Mouse (Mus musculus) limb, embryonic 15.5 days (tissue): ENCODE data around the gene Hist1h2ac. TPM values are rescaled to one million over a fixed set of nuclear protein-coding genes. Genes with fewer than 3 reads are reported as not detected.
A peak's percentile ranks its signal among the peaks of the same experiment; 100 is the strongest.
"Not testable (repeated sequence)": the region's sequence is repeated elsewhere in the genome, so short reads cannot be mapped to it uniquely, and the experiment has no call there.

ENCODE experiments used
- ATAC-seq: fragments of 200-750 bp; cut with Nextera tagmentation; 2 replicates; pipeline ENCODE4 v1.8.0; 2017; ENCODE audit warnings: low read depth, moderate TSS enrichment; ENCODE audit not compliant: insufficient number of reproducible peaks, low FRiP score, low TSS enrichment
- H3K27ac ChIP-seq: fragments of 300-500 bp; sonication (generic); 2 replicates; pipeline ENCODE4 v1.5.1; 2015; ENCODE audit warnings: moderate library complexity, mild to moderate bottlenecking, inconsistent platforms
- H3K27me3 ChIP-seq: fragments of 300-500 bp; sonication (generic); 2 replicates; pipeline ENCODE4 v1.6.1; 2015; ENCODE audit warnings: inconsistent platforms
- H3K36me3 ChIP-seq: fragments of 300-500 bp; sonication (generic); 2 replicates; pipeline ENCODE4 v1.6.1; 2015; ENCODE audit warnings: inconsistent platforms
- H3K4me1 ChIP-seq: fragments of 300-500 bp; sonication (generic); 2 replicates; pipeline ENCODE4 v1.6.1; 2015; ENCODE audit warnings: inconsistent platforms
- H3K4me2 ChIP-seq: fragments of 300-500 bp; sonication (generic); 2 replicates; pipeline ENCODE4 v1.6.1; 2015; ENCODE audit warnings: mild to moderate bottlenecking, inconsistent platforms
- H3K4me3 ChIP-seq: fragments of 300-500 bp; sonication (generic); 2 replicates; pipeline ENCODE4 v1.5.1; 2015; ENCODE audit warnings: mild to moderate bottlenecking, inconsistent platforms
- H3K9ac ChIP-seq: fragments of 300-500 bp; sonication (generic); 2 replicates; pipeline ENCODE4 v1.6.1; 2015; ENCODE audit warnings: inconsistent platforms
- H3K9me3 ChIP-seq: fragments of 300-500 bp; sonication (generic); 2 replicates; pipeline ENCODE4 v1.6.1; 2016; ENCODE audit warnings: inconsistent platforms
- WGBS: fragments of 180-500 bp; shearing (Covaris S2); methylation state at CpG from one replicate; pipeline ENCODE4 v1.1.7; 2015; 5-methylcytosine and 5-hydroxymethylcytosine counted together
- polyA plus RNA-seq: library from polyadenylated mRNA; unstranded; fragments of >200 nt; fragmentation: Nextera tagmentation; extraction: Ambion mirVana; gene quantifications from 2 replicates; pipeline ENCODE4 v1.2.1, GENCODE M21; 2015

Hist1h2ac gene
- polyA plus RNA-seq, 1 experiment from 2014 or later = 0.78 TPM

DNA sequence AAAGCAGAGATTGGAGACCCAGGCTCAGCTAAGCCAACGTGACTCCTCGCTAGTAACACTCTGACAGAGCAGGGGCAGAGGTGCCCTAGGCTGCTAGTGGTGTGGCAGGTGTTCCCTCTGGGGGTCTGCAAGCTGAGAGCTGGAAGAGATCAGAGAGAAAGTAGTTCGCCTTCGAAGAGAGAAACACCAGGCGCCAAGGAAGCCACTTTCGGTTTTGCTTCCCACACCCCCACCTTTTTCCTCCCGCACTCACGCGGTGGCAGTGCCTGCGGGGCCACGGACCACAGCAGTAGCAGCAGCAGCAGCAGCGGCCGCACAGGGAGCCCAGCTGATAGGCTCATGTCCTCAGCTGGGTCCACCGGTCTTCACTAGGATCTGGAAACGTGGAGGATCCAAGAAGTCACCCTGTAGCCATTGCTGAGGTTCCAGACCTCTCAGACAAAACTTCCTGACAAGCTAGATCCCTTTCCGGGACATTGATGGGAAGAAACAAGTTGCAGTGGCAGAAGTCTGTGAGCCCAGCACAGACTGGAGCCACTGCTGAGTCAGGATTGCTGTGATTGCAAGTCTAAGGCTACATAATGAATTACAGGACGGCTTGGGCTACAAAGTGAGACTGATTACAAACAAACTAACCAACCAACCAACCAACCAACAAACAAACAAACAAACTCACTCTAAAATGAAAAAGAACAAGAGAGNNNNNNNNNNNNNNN is 26.8 kb upstream of the Hist1h2ac start, which contains the start of gene Hfe:
Hfe (minus strand) TSS at position 481 of the 716 bp plus-strand sequence.
- H3K27me3 ChIP-seq = no peaks in the 10 kb centered on the region
- no peak within 1 kb of the TSS for H3K27ac ChIP-seq
- ATAC-seq = no peak
- peak within 1 kb of the TSS; percentile 74 for H3K4me2 ChIP-seq
- no peaks in the 10 kb centered on the region for H3K9me3 ChIP-seq
- H3K4me3 ChIP-seq = peak within 1 kb of the TSS; percentile 47
- WGBS = 2% methylated on average over 17 of the region's 17 CpGs
- H3K9ac ChIP-seq = peak within 1 kb of the TSS; percentile 36; the same call in 1 of the 2 replicates
- no peaks in the 10 kb centered on the region for H3K36me3 ChIP-seq
- H3K4me1 ChIP-seq = 0 out of 2 replicates have a peak, but pooled peaks cover 7% of the 10 kb centered on the region

- Histone ChIP-seq H3K27ac (no peak overlapping the region), H3K4me3 (peak overlapping the region; percentile 47), H3K27me3 (no peaks in the 10 kb centered on the region), H3K9ac (peak overlapping the region; percentile 36; the same call in 1 of the 2 replicates), H3K9me3 (no peaks in the 10 kb centered on the region), H3K36me3 (no peaks in the 10 kb centered on the region), H3K4me1 (0 out of 2 replicates have a peak, but pooled peaks cover 7% of the 10 kb centered on the region), H3K4me2 (peak overlapping the region; percentile 74)
- 18% methylated on average over 15 of the region's 15 CpGs for WGBS
- no peak for ATAC-seq
Measured at GRCm38 (mm10) chr13:23709714-23710373, 26.1 kb upstream of the Hist1h2ac start.

DNA sequence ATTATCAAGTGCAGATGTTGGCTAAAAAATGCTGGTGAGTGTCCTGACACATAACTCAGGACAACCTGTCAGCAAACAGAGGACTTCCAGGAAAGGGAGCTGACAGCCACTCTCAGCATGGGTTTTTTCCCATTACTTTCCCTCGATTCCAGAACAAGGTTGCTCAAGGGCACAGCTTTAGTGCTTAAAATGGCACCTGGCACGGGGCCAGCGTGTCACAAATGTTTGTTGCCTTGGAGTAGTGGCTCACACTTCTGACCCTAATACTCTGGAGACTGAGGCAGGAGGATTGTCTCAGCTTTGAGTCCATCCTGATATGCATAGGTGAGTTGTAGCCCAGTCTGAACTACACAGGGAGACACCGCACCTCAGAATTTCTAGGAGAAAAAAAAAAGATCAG is 24.9 kb upstream of the Hist1h2ac start:
- WGBS = 57% methylated on average over 4 of the region's 4 CpGs
- 0 out of 2 replicates have a peak, but pooled peaks cover 7% of the 10 kb centered on the region for H3K4me1 ChIP-seq
- no peaks in the 10 kb centered on the region for H3K27me3 ChIP-seq
- no peak overlapping the region for H3K27ac ChIP-seq
- no peak overlapping the region for H3K4me3 ChIP-seq
- no peak for ATAC-seq
- H3K36me3 ChIP-seq = no peaks in the 10 kb centered on the region
- H3K9ac ChIP-seq = no peak overlapping the region
- H3K9me3 ChIP-seq = no peaks in the 10 kb centered on the region
- H3K4me2 ChIP-seq = no peak overlapping the region

DNA sequence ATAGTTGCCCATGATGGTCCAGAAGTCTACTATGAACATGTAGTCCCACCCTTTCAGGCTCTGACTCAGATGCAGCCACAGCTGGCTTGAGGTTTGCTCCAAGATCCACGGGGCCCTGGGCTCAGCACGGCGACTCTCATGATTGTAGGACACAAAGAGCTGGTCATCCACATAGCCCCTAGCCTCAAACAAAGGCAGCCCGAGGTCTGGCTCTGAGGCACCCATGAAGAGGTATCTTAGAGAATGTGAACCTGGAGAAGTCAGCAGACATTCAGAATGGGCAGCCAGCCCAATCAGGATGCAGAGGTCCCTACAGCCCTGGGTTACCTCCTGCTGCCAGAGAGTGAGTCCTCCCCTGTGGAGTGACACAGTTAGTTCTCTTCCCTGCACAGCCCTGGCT is 24.3 kb upstream of the Hist1h2ac start:
- ATAC-seq = no peak
- Histone ChIP-seq H3K36me3 (no peaks in the 10 kb centered on the region), H3K9ac (no peak overlapping the region), H3K4me1 (0 out of 2 replicates have a peak, but pooled peaks cover 7% of the 10 kb centered on the region), H3K27ac (no peak overlapping the region), H3K4me2 (no peak overlapping the region), H3K9me3 (no peaks in the 10 kb centered on the region), H3K27me3 (no peaks in the 10 kb centered on the region), H3K4me3 (no peak overlapping the region)
- 93% methylated on average over 4 of the region's 4 CpGs for WGBS

GRCm38 (mm10) chr13:23706771-23707170 is 23.0 kb upstream of the Hist1h2ac start:
- no peak for ATAC-seq
- H3K9ac ChIP-seq = no peak overlapping the region
- H3K4me1 ChIP-seq = 0 out of 2 replicates have a peak, but pooled peaks cover 7% of the 10 kb centered on the region
- H3K27ac ChIP-seq = no peak overlapping the region
- 94% methylated on average over 12 of the region's 12 CpGs for WGBS
- no peak overlapping the region for H3K4me2 ChIP-seq
- no peaks in the 10 kb centered on the region for H3K27me3 ChIP-seq
- H3K4me3 ChIP-seq = no peak overlapping the region
- H3K36me3 ChIP-seq = no peaks in the 10 kb centered on the region
- no peaks in the 10 kb centered on the region for H3K9me3 ChIP-seq

DNA sequence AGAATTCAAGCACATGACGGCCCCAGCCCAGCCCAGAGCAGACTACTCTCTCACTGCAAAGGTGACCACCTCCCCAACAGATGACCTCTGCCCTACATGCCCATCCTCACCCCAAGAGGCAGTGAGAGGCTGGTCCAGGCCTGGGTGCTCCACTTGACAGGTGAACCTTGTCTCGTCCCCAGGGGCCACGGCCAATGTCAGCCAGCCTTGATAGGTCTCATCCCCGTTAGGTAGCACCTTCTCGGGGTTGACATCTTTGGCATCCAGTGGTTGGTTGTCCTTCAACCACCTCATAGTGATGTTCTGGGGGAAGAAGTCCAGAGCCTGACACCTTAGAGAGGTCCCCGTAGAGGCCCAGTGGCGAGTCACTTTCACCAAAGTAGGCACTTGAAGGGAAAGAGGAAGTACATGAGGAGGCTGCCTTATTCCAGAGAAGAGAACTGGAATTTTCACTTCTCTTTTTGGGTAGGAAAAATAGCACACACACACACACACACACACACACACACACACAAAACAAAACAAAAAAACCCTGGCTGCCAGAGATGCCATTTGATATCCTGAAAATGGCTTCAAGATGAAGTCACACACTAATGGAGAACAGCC is 22.1 kb upstream of the Hist1h2ac start:
- Histone ChIP-seq H3K27me3 (no peaks in the 10 kb centered on the region), H3K4me3 (no peak overlapping the region), H3K4me1 (0 out of 2 replicates have a peak, but pooled peaks cover 7% of the 10 kb centered on the region), H3K27ac (no peak overlapping the region), H3K9me3 (no peaks in the 10 kb centered on the region), H3K4me2 (no peak overlapping the region), H3K9ac (no peak overlapping the region), H3K36me3 (no peaks in the 10 kb centered on the region)
- WGBS = 92% methylated on average over 7 of the region's 7 CpGs
- ATAC-seq = no peak

- 81% methylated on average over 2 of the region's 2 CpGs for WGBS
- not testable (repeated sequence) for H3K27ac ChIP-seq, H3K4me3 ChIP-seq, H3K9ac ChIP-seq, H3K4me1 ChIP-seq, H3K9me3 ChIP-seq, H3K4me2 ChIP-seq, H3K27me3 ChIP-seq, ATAC-seq, H3K36me3 ChIP-seq
Measured at GRCm38 (mm10) chr13:23702801-23703200, 19.1 kb upstream of the Hist1h2ac start.

DNA sequence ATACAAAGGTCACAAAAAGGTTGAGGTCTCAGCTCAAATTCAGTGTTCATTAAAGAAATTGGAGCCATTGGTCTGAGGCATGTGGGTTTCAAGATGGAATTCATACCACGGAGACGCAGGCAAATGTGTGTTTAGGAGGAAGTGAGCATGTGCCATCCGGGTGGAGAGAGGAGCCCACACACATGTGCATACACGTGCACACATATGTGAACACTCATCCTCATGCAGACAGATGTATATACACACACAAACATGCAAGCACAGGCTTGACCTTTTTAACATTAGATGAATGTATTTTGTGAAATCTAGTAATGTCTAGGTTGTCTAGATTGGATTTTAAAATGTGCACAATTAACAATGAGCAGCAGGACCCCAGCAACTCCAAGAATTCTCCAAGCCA is 18.5 kb upstream of the Hist1h2ac start:
- Histone ChIP-seq H3K27me3 (no peaks in the 10 kb centered on the region), H3K36me3 (no peaks in the 10 kb centered on the region), H3K4me3 (no peak overlapping the region), H3K4me2 (no peak overlapping the region), H3K4me1 (peaks cover 12% of the 10 kb centered on the region), H3K27ac (no peak overlapping the region), H3K9me3 (no peaks in the 10 kb centered on the region), H3K9ac (no peak overlapping the region)
- 72% methylated on average over 4 of the region's 4 CpGs for WGBS
- no peak for ATAC-seq

GRCm38 (mm10) chr13:23700786-23701520 is 17.2 kb upstream of the Hist1h2ac start:
- Histone ChIP-seq H3K9ac (no peak overlapping the region), H3K4me1 (peaks cover 14% of the 10 kb centered on the region), H3K27me3 (no peaks in the 10 kb centered on the region), H3K4me2 (no peak overlapping the region), H3K9me3 (no peaks in the 10 kb centered on the region), H3K36me3 (no peaks in the 10 kb centered on the region), H3K27ac (no peak overlapping the region), H3K4me3 (no peak overlapping the region)
- 34% methylated on average over 8 of the region's 8 CpGs for WGBS
- ATAC-seq = peak; percentile 54; the same call in 1 of the 2 replicates

- H3K9me3 ChIP-seq = no peaks in the 10 kb centered on the region
- H3K4me1 ChIP-seq = peaks cover 20% of the 10 kb centered on the region
- no peaks in the 10 kb centered on the region for H3K36me3 ChIP-seq
- no peak overlapping the region for H3K27ac ChIP-seq
- no peak overlapping the region for H3K4me3 ChIP-seq
- H3K27me3 ChIP-seq = no peaks in the 10 kb centered on the region
- no peak overlapping the region for H3K4me2 ChIP-seq
- H3K9ac ChIP-seq = no peak overlapping the region
- ATAC-seq = no peak
- 67% methylated on average over 3 of the region's 3 CpGs for WGBS
Measured at GRCm38 (mm10) chr13:23699767-23700166, 16.0 kb upstream of the Hist1h2ac start.

GRCm38 (mm10) chr13:23698996-23699395 is 15.2 kb upstream of the Hist1h2ac start:
- H3K9ac ChIP-seq = no peak overlapping the region
- H3K4me3 ChIP-seq = no peak overlapping the region
- H3K27ac ChIP-seq = peak overlapping the region; percentile 93

More at GRCm38 (mm10) chr13:23698996-23699395, 15.2 kb upstream of the Hist1h2ac start:
- peak overlapping the region; percentile 64; the same call in 1 of the 2 replicates for H3K4me2 ChIP-seq
- no peaks in the 10 kb centered on the region for H3K36me3 ChIP-seq
- WGBS = 66% methylated on average over 6 of the region's 6 CpGs
- ATAC-seq = no peak
- peaks cover 20% of the 10 kb centered on the region for H3K4me1 ChIP-seq
- no peaks in the 10 kb centered on the region for H3K9me3 ChIP-seq
- H3K27me3 ChIP-seq = no peaks in the 10 kb centered on the region
